Mouse (Mus musculus) left cerebral cortex, postnatal 36 days (tissue): ENCODE results near the gene Fam13a. TPM values are rescaled to one million over a fixed set of nuclear protein-coding genes. Genes with fewer than 3 reads are reported as not detected.

ENCODE experiments used
- DNase-seq, 2 experiments: peaks; one replicate each; pipeline ENCODE4 v3.0.0; 2021 to 2022; ENCODE audit warnings: low spot score in 2 of 2, mixed read lengths in 1 of 2
- intact Hi-C: fragments of 180-260 bp; cut with DNase I; formaldehyde crosslinking; loops from one replicate; pipeline ENCODE4 v1.15.1; 2025
- total RNA-seq, 2 experiments: library from RNA; stranded (reverse); gene quantifications; 2 replicates each; pipeline ENCODE4 v1.2.3; 2021

Gene Fam13a
- total RNA-seq = 10 to 100 TPM; 13.6 to 13.8 TPM

DNA sequence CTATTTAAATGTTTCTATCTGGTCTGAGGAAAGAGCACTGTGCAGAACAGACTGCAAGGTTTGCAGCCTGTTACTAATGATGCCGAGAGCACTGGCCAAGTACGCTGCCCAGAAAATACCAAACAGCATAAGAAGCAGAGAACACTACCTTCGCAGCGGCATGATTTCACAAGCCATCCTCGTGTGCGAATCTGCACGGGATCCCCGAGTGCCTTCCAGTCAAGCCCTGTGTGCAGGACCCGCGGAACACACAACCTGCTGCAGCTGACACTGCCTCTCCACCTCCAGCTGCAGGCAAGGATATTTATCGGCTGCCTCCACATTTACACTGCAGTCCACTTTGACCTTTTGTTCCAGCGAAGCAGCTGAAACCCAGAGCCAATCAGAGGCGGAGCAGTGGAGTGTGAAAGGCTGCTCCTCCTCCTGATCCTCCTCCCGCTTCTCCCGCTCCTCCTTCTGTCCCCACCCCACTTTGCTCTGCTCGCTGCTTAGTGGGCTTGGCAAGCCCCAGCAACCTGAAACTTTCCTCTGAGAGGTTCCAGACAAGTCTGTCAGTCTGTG lies at the start of gene Fam13a:
Gene Fam13a, minus strand, starts transcription at position 386 of the 561 bp plus-strand sequence.
- DNase-seq = peak; percentile 78 to 82
- intact Hi-C loops = loop anchor here (5.0 kb wide), 1 partner anchor 158 kb away; no protein-coding TSS in a partner anchor

DNA sequence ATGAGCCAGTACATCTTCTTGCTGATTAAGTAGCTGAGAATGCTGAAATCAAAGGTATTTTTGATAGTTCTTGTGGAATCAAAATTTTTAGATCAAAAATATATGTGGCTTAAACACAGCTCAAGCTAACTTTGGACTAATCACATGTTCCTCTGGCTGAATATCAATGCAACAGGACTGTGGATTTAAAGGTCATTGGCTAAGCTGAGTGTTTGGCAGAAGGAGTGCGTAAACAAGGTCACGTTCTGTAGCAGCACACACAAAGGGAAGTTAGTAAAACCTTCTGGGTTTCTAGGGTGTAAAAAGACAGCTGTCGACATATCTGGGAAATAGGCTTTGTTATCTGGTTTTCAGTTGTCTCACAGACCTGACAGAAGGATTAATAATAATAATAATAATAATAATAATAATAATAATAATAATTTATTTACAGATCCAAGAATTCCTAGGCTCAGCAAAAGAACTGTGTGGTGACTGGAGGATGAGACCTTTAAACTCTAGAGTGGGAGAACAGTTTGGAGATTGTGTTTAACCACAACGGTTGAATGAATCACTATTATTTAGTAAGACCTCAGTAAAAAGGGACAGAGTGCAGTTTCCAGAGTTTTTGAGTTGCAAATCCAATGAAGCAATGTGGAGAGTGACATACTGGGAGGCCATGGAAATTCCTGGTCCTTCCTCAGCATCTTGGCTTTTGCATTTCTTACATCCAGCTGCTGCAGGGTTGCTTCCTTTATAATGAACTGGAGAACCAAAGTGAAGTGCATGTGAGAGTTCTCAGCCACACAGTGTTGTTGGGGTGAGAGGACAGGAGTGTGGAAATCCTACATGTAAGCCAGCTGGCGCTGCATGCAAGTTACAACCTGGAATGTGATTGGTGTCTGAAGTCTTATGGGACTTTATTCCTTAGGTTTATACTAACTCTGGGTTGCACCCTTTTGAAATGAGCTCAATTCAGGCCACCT lies 48.0 kb upstream of the Fam13a start:
- DNase-seq = no peak
- intact Hi-C loops = no loop called here

GRCm38 (mm10) chr6:59071691-59072090 lies 47.3 kb upstream of the Fam13a start:
- intact Hi-C loops = no loop called here
- no peak for DNase-seq

- DNase-seq = no peak
- intact Hi-C loops = no loop called here
Observed at GRCm38 (mm10) chr6:59068187-59068586, 43.8 kb upstream of the Fam13a start.

GRCm38 (mm10) chr6:59064440-59064839 lies 40.1 kb upstream of the Fam13a start:
- intact Hi-C loops = no loop called here
- DNase-seq = no peak

DNA sequence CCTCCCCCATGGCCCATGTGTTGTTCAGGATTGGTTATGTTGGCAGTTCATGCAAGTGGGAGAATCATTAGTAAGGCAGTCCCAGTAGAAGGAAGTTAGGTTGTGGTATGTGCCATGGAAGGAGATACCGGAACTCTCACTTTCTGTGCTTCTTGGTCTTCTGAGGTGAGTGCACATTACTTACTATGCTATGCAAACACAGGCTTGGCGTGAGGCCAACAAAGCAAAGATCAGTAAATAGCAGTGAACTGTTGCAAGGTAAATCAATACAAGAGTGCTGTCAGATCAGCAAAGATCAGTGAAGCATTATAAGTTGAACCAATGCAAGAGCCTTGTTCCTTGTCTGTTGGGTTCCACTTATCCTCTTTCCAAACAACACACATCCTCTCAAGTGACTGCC lies 28.9 kb upstream of the Fam13a start:
- intact Hi-C loops = no loop called here
- no peak for DNase-seq

- DNase-seq = no peak
- intact Hi-C loops = no loop called here
Observed at GRCm38 (mm10) chr6:59039719-59040118, 15.4 kb upstream of the Fam13a start.

DNA sequence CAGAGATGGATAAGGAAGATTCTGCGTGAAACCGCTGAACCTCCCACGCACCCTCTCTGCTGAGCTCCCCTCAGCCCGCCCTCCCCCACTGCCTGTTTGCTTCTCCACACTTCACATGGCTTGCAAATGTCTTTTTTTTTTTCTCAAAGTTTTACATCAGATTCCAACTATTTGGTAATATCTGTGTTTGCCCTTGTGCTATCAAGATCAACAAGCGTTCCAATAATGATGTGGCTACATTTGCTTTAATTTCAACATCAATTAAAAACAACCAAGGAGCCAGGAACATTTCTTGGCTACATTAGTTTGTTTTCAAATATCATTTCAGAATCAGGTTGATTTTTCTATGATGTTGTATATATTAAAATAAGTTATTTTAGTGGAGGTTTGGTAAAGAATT lies 8.4 kb upstream of the Fam13a start:
- DNase-seq = no peak
- intact Hi-C loops = no loop called here

DNA sequence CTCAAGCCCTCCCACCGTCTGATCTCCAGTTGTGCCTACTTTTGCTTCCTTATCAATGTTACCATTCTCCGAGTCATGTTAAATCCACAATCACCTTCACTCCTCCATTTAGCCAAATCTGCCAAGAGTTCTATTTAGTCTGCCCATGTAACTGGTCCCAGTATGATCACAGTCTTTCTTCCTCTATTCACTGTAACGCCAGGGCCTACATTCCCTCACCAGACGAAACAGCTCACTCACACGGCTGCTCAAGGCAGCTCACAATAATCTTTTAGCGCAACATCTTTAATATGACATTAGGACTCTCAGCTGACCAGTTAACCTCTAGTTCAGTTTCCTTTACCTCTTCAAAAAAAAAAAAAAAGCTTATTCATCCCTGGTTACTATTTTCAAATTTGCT lies 7.2 kb upstream of the Fam13a start:
- no peak for DNase-seq
- intact Hi-C loops = no loop called here

GRCm38 (mm10) chr6:59030667-59031066 lies 6.3 kb upstream of the Fam13a start:
- no peak for DNase-seq
- intact Hi-C loops = no loop called here

DNA sequence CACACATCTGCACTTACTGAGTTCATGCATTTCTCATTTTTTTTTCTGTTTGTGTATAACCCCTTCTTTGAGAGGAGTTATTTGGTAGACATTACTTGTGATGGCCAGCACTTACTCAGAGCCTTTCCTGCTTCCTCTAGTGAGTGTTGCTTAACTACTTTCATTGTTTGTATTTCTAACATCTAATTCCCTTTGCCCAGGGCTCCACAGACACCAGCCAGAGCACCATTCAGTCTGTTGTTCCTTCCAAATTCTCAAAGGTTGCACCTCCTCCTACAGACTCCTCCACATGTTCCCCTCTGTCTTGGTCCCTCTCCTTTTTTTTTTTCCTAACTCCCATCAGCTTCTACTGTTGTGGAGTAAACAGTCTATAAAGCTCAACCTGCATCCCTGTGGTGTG lies 5.7 kb upstream of the Fam13a start:
- intact Hi-C loops = no loop called here
- no peak for DNase-seq

DNA sequence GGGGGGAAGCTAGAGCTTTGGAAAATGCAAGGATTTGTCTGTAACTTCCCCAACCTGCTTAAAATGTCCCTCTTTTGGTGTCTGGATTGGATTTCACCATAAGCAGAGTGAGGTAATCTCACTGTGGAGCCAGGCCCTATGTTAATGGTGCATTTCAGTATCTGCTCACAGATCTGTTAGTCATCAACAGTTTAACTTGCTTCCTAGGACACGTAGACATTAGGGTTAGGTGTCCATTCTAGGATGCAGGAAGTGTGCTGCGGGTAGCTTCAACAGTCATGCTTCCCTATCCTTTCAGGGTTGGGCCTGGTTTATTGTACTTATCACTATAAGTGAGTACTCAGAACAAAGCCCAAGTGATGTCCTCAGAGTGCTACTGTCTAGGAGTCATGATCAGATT lies 4.5 kb upstream of the Fam13a start:
- no peak for DNase-seq
- intact Hi-C loops = no loop called here

- intact Hi-C loops = loop anchor here (5.0 kb wide), 1 partner anchor 157 kb away; no protein-coding TSS in a partner anchor
- no peak for DNase-seq
Observed at GRCm38 (mm10) chr6:59024806-59025205, 457 bp upstream of the Fam13a start.

GRCm38 (mm10) chr6:59023455-59024163 lies 740 bp downstream of the Fam13a start:
- intact Hi-C loops = loop anchor here (5.0 kb wide), 1 partner anchor 159 kb away; no protein-coding TSS in a partner anchor
- no peak for DNase-seq

DNA sequence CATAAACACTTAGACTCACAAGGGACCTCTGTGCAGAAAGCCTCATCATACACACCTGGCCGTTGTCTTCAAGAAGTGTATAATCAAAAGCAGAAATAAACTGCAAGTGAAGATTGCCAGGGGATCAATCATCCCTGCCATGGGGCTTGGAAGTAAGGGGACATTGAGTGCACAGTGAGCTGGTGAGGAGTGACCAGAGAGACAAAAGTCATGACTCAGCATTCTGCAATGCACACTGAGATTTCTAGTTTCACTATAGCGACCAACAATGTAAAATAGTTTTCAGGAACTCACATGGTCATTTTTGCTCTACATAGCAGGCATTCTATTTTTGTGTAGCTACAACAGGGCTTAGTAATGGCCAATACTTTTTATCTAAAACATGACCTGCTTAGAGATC lies 1.7 kb downstream of the Fam13a start:
- intact Hi-C loops = loop anchor here (5.0 kb wide), 1 partner anchor 160 kb away; no protein-coding TSS in a partner anchor
- DNase-seq = no peak

- DNase-seq = no peak
- intact Hi-C loops = loop anchor here (5.0 kb wide), 1 partner anchor 162 kb away; no protein-coding TSS in a partner anchor
Observed at GRCm38 (mm10) chr6:59020346-59020745, 4.0 kb downstream of the Fam13a start.

- intact Hi-C loops = loop anchor here (5.0 kb wide), 1 partner anchor 162 kb away; no protein-coding TSS in a partner anchor
- DNase-seq = no peak
Observed at GRCm38 (mm10) chr6:59019847-59020246, 4.5 kb downstream of the Fam13a start.

- no peak for DNase-seq
- intact Hi-C loops = no loop called here
Observed at GRCm38 (mm10) chr6:59016336-59016832, 8.0 kb downstream of the Fam13a start.

- intact Hi-C loops = no loop called here
- DNase-seq = no peak
Observed at GRCm38 (mm10) chr6:59014760-59015159, 9.6 kb downstream of the Fam13a start.
